11 mouse cellular contexts compared by ENCODE assay signal in genomic region chr5:139088173-139088572, GRCm38 (mm10).
DNase-seq lines count a peak whose midpoint lies in the region; ATAC-seq and TF ChIP-seq lines count a peak whose summit lies in the region.
"Had no signal": no experiment of that assay in that cellular context is flagged by ENCODE, and none has a peak within 500 bp of the region (broad histone marks: within the 10 kb centered on the region; RNA-seq: fewer than 3 reads in every experiment).

No protein-coding gene starts in this region.

- H3K9me3 ChIP-seq in liver, embryonic 12.5 days (replicated peaks) = no peaks in the 10 kb centered on the region
- H3K9me3 ChIP-seq in CH12.LX (replicated peaks; ENCODE audit: low read length) (peaks cover 4% of the 10 kb centered on the region), G1E (replicated peaks) (no peaks in the 10 kb centered on the region)
- no peaks in the 10 kb centered on the region for H3K9me3 ChIP-seq in liver, embryonic 14.5 days (ENCODE audit: control insufficient read depth, low read length)

- TF ChIP-seq CTCF in liver, adult 2 months (IDR thresholded peaks at IDR 0.05; ENCODE audit: low read depth, low read length) = peak; percentile 65
- TF ChIP-seq CTCF in CH12.LX (conservative IDR thresholded peaks at IDR 0.05 in 1 of 2, IDR thresholded peaks at IDR 0.05 in 1 of 2; ENCODE audit: low read depth in 2 of 2, low read length in 2 of 2) (peak; percentile 18 to 48; a peak in 3 of 4 replicates), G1E (IDR thresholded peaks at IDR 0.05; ENCODE audit: low read depth, low read length) (peak; percentile 28; the same call in 1 of the 2 replicates)
- TF ChIP-seq CTCF in liver, embryonic 14.5 days (IDR thresholded peaks at IDR 0.05; ENCODE audit: low read depth) = peak; percentile 76

- no peak for ATAC-seq in liver, embryonic 12.5 days
- ATAC-seq in G1E (ENCODE audit: extremely low read depth, insufficient number of reproducible peaks, low FRiP score, poor library complexity, severe bottlenecking) = no peak
- no peak for ATAC-seq in liver, embryonic 14.5 days (ENCODE audit: insufficient read depth)
- no peak; the same call in 1 of the 2 replicates for ATAC-seq in erythroblast, adult 5-6 weeks (replicated peaks; ENCODE audit: low FRiP score, poor library complexity, severe bottlenecking)

- no peak; the same call in 1 of the 2 replicates for TF ChIP-seq RAD21 in CH12.LX (IDR thresholded peaks at IDR 0.05; ENCODE audit: low read depth, low read length)

- no peaks in the 10 kb centered on the region for H3K4me1 ChIP-seq in liver, adult 2 months (ENCODE audit: control insufficient read depth, insufficient read depth, low read length)
- H3K4me1 ChIP-seq in liver, embryonic 12.5 days = no peaks in the 10 kb centered on the region
- H3K4me1 ChIP-seq in CH12.LX (ENCODE audit: control insufficient read depth in 1 of 2, insufficient read depth in 2 of 2) = peaks cover 2 to 20% of the 10 kb centered on the region in 2 experiments; a peak in 3 of 4 replicates
- no peaks in the 10 kb centered on the region for H3K4me1 ChIP-seq in G1E (ENCODE audit: insufficient read depth, low read depth, low read length)
- no peaks in the 10 kb centered on the region; a peak in 1 of 4 replicates for H3K4me1 ChIP-seq in liver, embryonic 14.5 days (replicated peaks; ENCODE audit: control insufficient read depth in 2 of 2, insufficient read depth in 2 of 2, low read length in 1 of 2)

- in situ Hi-C loops in CH12.LX (cut with MboI; ENCODE audit: low pct_ligation_motif_present, low pct_unique_long_range_greater_than_20kb, low sequenced_read_pairs) = no loop called here

- H3K36me3 ChIP-seq in liver, adult 2 months (ENCODE audit: control insufficient read depth, insufficient read depth, low read length) = no peaks in the 10 kb centered on the region
- H3K36me3 ChIP-seq in liver, embryonic 12.5 days = no peaks in the 10 kb centered on the region
- H3K36me3 ChIP-seq in CH12.LX (replicated peaks in 1 of 2; ENCODE audit: control insufficient read depth in 1 of 2, insufficient read depth in 1 of 2, low read length in 1 of 2) = no peaks in the 10 kb centered on the region
- no peaks in the 10 kb centered on the region for H3K36me3 ChIP-seq in G1E (replicated peaks)
- H3K36me3 ChIP-seq in liver, embryonic 14.5 days (replicated peaks; ENCODE audit: control insufficient read depth, insufficient read depth, low read depth) = no peaks in the 10 kb centered on the region

- H3K4me2 ChIP-seq in liver, embryonic 12.5 days = no peak overlapping the region
- H3K4me2 ChIP-seq in CH12.LX (ENCODE audit: insufficient read depth, low read depth, poor library complexity, severe bottlenecking) = no peak overlapping the region
- no peak overlapping the region for H3K4me2 ChIP-seq in liver, embryonic 14.5 days (ENCODE audit: low read depth)

- no peak overlapping the region for H3K9ac ChIP-seq in liver, adult 2 months (ENCODE audit: low read depth, low read length)
- no peak overlapping the region for H3K9ac ChIP-seq in liver, embryonic 12.5 days
- H3K9ac ChIP-seq in CH12.LX (ENCODE audit: insufficient read depth, low read depth) = no peak overlapping the region
- H3K9ac ChIP-seq in liver, embryonic 14.5 days (replicated peaks) = no peak overlapping the region

- H3K27ac ChIP-seq in liver, adult 2 months (replicated peaks; ENCODE audit: insufficient read depth, low read depth, low read length) = no peak overlapping the region
- no peak overlapping the region for H3K27ac ChIP-seq in liver, embryonic 12.5 days
- no peak overlapping the region for H3K27ac ChIP-seq in CH12.LX (ENCODE audit: insufficient read depth, low read depth)
- no peak overlapping the region for H3K27ac ChIP-seq in liver, embryonic 14.5 days

- TF ChIP-seq EP300 in CH12.LX (IDR thresholded peaks at IDR 0.05; ENCODE audit: low read length) = no peak
- TF ChIP-seq EP300 in liver, embryonic 14.5 days (IDR thresholded peaks at IDR 0.05; ENCODE audit: low read depth) = no peak

- dilution Hi-C loops in CH12.LX (cut with MboI; ENCODE audit: extremely low pct_ligation_motif_present, extremely low pct_unique_long_range_greater_than_20kb, low sequenced_read_pairs) = no loop called here

- WGBS in liver, adult 2 months = 95% methylated on average over 5 of the region's 5 CpGs
- 68% methylated on average over 5 of the region's 5 CpGs for WGBS in liver, embryonic 12.5 days (ENCODE audit: insufficient replicate concordance)
- WGBS in liver, embryonic 14.5 days (ENCODE audit: insufficient replicate concordance) = 70% methylated on average over 5 of the region's 5 CpGs

- no peaks in the 10 kb centered on the region for H3K27me3 ChIP-seq in liver, adult 2 months (ENCODE audit: control insufficient read depth, insufficient read depth, low read length)
- H3K27me3 ChIP-seq in liver, embryonic 12.5 days (replicated peaks) = no peaks in the 10 kb centered on the region; the same call in 1 of the 2 replicates
- no peaks in the 10 kb centered on the region for H3K27me3 ChIP-seq in CH12.LX (replicated peaks)
- peaks cover 2% of the 10 kb centered on the region; the same call in 1 of the 2 replicates for H3K27me3 ChIP-seq in G1E (ENCODE audit: insufficient read depth, low read length)
- no peaks in the 10 kb centered on the region for H3K27me3 ChIP-seq in liver, embryonic 14.5 days (ENCODE audit: control insufficient read depth, insufficient read depth, low read length)

- no peak for DNase-seq in liver, adult 2 months (ENCODE audit: extremely low read depth, low read depth, low spot score)
- DNase-seq in CH12.LX (ENCODE audit: extremely low read depth) (peak; percentile 21), G1E (ENCODE audit: low spot score) (no peak)
- no peak for DNase-seq in liver, embryonic 14.5 days (ENCODE audit: low read depth in 3 of 3, low spot score in 3 of 3)
- DNase-seq in left cerebral cortex, adult 11 months (ENCODE audit: low spot score) = no peak
- DNase-seq: adrenal gland, postnatal 10 days; embryo, embryonic 11 days; right cerebral cortex, postnatal 4 days had no signal

- no peak for TF ChIP-seq POLR2A in liver, adult 2 months (IDR thresholded peaks at IDR 0.05; ENCODE audit: extremely low read depth, insufficient read depth, low read length)
- TF ChIP-seq POLR2A in CH12.LX (IDR thresholded peaks at IDR 0.05; ENCODE audit: low read depth, low read length) = no peak

- no peaks in the 10 kb centered on the region for H3K79me2 ChIP-seq in liver, adult 2 months (ENCODE audit: control insufficient read depth, insufficient read depth, low read length)
- H3K79me2 ChIP-seq in CH12.LX (replicated peaks; ENCODE audit: control insufficient read depth, extremely low read depth, insufficient read depth, poor library complexity, severe bottlenecking) = no peaks in the 10 kb centered on the region

- no peak overlapping the region for H3K4me3 ChIP-seq in liver, adult 2 months (ENCODE audit: insufficient read depth, low read depth, low read length)
- H3K4me3 ChIP-seq in liver, embryonic 12.5 days = no peak overlapping the region
- H3K4me3 ChIP-seq in CH12.LX (replicated peaks in 1 of 3; ENCODE audit: low read depth in 2 of 3, low read length in 2 of 3, poor library complexity in 1 of 3) (no peak overlapping the region), G1E (ENCODE audit: low read depth, low read length) (no peak overlapping the region)
- no peak overlapping the region for H3K4me3 ChIP-seq in liver, embryonic 14.5 days (ENCODE audit: insufficient read depth in 1 of 2, low read depth in 2 of 2, low read length in 2 of 2)
- H3K4me3 ChIP-seq: megakaryocyte, embryonic 14.5 days had no signal

TF ChIP-seq in CH12.LX, 34 proteins besides CTCF, POLR2A, EP300 and RAD21:
- TF ChIP-seq ZKSCAN1 (IDR thresholded peaks at IDR 0.05; ENCODE audit: borderline replicate concordance, low read depth, low read length) (no peak), JUN (IDR thresholded peaks at IDR 0.05; ENCODE audit: insufficient read depth, low read depth, low read length) (no peak), SMC3 (IDR thresholded peaks at IDR 0.05; ENCODE audit: low read depth, low read length) (peak; percentile 29), JUND (conservative IDR thresholded peaks at IDR 0.05; ENCODE audit: low read depth, low read length) (no peak), ELF1 (IDR thresholded peaks at IDR 0.05; ENCODE audit: low read depth, low read length) (no peak)
TF ChIP-seq in CH12.LX: peak in this region for 1.
